Mouse (Mus musculus): ENCODE measurements around the gene Gramd2.

- TF ChIP-seq CTCF (IDR thresholded peaks at IDR 0.05; ENCODE audit: low read depth, low read length) (no peak), POLR2A (IDR thresholded peaks at IDR 0.05; ENCODE audit: extremely low read depth, insufficient read depth, low read length) (no peak)
These were observed 12.7 kb upstream of the Gramd2 start for GRCm38 (mm10) chr9:59667250-59667649.

Data from liver, adult 2 months (tissue).